Mouse (Mus musculus): Measurements from ENCODE around the gene Ddx1. TPM values are rescaled to one million over a fixed set of nuclear protein-coding genes. Genes with fewer than 3 reads are reported as not detected.

Ddx1 gene
- 49.5 TPM for polyA plus RNA-seq (2017; shearing (Covaris generic))

GRCm38 (mm10) chr12:13248691-13249572 is at the start of gene Ddx1:
Ddx1 (minus strand) TSS chr12:13249213.

GRCm38 (mm10) chr12:13268826-13269449 is 19.9 kb upstream of the Ddx1 start, which contains the start of gene Nbas:
Nbas (plus strand) TSS chr12:13269133.

Other genes with a start within 250 kb of the Ddx1 start
- gene Nbas, start 19.9 kb upstream of the Ddx1 start, polyA plus RNA-seq (2017; shearing (Covaris generic)): 14.2 TPM